Mouse (Mus musculus) MN1 (cell line): ENCODE data around the gene Chd9.

Experiments
- DNase-seq: peaks from one replicate; pipeline ENCODE4 v3.0.0-alpha.2; 2016; ENCODE audit warnings: low spot score

Gene Chd9

DNA sequence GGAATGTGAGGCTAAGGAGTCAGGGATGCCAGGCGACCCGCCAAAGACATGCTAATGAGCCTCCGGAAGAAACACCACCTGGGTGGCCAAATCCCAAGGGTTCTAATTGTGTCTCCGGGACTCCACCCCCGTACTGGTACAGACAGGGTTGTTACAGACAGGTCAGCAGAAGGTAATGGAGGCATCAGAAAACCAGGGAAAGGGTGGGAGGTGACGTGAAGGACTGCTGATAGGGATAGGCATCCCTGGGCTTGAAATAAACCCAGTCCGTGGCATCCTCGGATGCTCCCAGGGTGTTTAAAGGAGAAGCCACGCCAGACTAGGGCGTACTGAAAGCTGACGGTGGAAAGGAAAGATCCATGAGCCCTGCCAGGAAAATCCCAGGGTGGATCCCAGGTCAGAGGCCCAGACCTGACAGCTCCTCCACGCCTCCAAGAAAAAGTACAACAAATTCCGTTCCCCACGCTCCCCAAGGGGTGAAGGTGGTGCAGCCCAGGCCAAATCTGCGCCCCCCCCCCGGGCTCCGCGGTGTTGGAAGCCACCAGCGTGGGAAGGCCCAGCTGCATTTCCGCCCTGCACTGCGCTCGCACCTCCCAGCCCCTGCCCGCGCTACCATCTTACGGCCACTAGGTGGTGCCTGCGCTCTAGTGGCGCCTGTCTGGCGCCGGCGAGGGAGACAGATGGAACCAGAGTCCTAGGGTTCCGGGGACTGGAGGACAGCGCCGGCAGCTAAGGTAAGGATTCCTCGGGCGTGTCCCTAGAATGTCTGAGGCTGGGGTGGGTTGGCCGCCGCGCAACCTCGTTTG, at the start of gene Chd9:
Chd9 (plus strand) TSS at position 172 of the 806 bp plus-strand sequence.
- DNase-seq: peak; percentile 96

DNA sequence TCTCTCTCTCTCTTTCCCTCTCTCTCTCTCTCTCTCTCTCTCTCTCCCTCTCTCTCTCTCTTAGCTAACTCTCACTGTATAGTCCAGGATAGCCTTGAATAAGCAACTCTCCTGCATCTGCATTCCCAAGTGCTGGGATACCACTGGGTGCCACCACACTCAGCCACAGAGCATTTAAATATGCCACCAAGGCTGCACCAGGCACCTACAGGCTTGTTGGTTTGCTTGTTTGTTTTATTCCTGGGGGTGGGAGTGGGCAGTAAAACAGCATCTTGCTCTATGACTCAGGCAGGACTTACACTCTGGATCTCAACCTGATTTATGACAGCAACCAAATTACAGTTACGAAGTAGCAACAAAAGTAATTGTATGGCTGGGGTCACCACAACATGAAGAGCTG, 36.5 kb upstream of the Chd9 start:
- DNase-seq: no peak

DNA sequence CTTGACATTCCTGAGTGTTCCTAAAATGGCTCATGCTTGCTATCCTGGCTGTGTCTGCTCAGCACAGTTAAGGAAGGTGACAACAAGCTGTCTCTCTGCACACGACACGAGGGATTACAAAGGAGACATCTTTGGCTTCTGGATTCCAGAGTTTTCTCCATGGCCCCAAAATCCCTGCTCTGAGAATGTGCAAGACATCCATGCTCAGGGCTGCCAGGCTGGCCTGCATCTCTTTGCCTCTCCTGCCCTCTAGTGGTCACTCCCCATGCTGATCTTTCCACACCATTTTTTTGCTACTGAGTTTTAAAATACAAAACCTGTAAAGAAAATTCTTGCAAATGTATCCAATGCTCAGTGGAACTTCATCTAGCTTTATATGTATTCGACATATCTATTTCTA, 34.4 kb upstream of the Chd9 start:
- DNase-seq: peak; percentile 76

DNA sequence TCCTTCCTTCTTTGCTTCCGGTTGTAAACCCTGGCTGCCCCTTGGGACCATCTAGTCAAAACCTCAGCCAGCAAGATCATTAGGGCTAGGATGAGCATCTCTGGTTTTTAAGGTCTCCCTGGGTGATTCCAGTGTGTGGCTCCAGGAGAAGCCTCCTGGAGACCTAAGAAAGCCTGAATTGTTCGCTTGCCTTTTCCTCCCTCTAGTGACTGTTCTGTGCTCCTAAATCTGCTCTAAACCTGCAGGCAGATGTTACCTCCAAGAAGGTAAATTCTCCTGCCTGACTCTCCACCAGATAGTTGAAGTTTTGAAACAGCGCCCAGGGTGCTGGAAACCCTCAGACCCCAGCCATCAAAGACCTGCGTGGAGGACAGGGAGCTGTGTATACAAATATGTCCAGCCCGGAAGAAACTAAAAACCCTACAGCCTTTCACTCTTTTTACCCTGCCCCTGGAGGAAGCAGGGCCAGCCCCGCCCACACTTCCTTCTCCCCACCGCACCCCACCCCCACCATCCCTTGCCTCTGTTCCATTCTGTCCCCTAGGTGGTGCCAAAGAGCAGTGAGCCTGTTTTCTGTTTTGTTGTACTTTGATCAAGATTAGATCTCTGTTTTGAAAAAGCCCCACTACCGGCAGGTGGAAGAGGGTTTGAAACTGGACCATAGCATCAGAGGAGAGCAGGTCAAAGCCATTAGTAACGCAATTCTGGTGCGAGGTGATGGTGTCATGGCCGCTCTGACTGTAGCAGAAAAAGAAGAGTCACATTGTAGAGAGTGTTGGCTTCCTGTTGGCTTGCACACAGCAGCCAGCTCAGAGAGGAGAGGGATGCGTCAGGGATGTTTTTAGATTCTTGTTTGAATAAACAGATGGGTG, 32.9 kb upstream of the Chd9 start:
- DNase-seq: peak; percentile 71

GRCm38 (mm10) chr8:90799473-90799872, 28.7 kb upstream of the Chd9 start:
- DNase-seq: no peak

- no peak for DNase-seq
Observed at GRCm38 (mm10) chr8:90813602-90814320, 14.4 kb upstream of the Chd9 start.

GRCm38 (mm10) chr8:90816061-90816882, 11.9 kb upstream of the Chd9 start:
- no peak for DNase-seq

- no peak for DNase-seq
Observed at GRCm38 (mm10) chr8:90817293-90817692, 10.9 kb upstream of the Chd9 start, which contains the start of gene Gm19935. Gm19935 (minus strand) TSS chr8:90817393.

DNA sequence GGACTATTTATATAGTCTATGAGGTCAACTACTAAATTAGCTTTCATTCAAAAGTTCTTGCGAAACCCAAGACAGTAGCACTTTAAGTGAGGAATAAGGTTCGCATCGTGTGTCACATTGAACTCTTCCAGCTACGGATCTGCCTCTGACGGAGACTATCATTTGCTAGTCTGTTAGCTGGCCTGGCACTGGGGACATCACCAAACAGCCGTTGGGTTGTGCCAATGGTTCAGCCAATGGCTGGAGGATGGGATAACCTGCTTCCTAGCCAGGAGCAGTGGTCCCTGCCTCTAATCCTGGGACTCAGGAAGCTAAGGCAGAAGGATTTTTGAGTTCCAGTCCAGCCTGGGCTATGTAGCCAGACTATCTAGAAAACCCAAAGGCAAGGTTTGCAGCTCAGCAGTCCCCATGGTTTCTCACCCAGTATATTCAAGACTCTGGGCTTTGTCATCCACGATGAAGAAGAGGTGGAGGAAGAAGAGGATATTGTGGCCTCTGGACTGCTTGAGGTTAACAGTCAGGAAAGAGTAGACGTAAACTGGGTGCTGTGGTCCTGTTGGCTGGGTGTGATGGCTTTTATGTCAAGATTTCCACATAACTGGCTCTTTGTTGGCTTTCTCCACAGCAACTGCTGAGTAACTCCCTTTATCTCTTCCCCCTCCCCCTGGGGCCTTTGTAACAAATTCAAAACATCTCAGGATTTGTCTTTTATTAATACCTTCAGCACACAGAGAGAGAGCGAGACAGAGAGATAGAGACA, 8.4 kb upstream of the Chd9 start:
- no peak for DNase-seq

DNA sequence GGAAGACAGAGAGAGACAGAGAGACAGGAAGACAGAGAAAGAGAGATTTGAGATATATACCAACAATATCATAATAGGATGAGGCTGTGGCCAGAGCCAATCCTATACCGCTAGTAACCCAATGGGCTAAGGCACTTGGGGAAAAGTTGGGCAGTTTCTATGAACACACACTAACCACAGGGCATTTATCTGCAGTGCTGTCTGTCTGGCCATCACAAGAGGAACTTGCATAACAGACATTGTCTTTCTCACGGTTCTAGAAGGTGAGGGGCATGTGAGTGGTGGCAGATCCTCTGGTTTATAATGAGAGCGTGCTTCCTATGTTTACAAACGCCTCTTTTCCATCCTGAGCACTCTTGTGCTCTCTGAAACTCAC, 7.8 kb upstream of the Chd9 start:
- DNase-seq: no peak

GRCm38 (mm10) chr8:90822443-90822842, 5.7 kb upstream of the Chd9 start:
- peak; percentile 56 for DNase-seq

DNA sequence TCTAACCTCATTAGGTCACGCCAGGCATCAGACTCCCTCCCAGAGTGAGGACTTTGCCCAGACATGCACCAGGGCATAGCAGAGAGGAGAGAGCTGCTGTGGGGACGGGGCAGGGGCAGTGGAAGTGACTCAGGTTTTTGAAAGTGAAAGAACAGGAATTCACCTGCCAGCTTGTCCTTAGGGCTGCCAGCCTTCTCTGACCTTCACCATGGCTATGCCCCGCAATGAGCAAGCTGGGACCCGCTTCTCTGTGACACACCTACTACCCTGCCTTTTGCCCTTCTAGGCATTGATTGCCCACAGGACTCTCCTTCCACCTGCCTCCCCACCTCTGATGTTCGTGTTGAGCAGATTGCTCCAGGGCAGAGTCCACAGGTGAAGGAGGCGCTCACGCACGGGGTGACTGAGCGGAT, 2.7 kb upstream of the Chd9 start:
- no peak for DNase-seq

- peak; percentile 38 for DNase-seq
Observed at GRCm38 (mm10) chr8:90828987-90829740, 1.0 kb downstream of the Chd9 start.

- DNase-seq: no peak
Observed at GRCm38 (mm10) chr8:90829825-90830224, 1.7 kb downstream of the Chd9 start.

- no peak for DNase-seq
Observed at GRCm38 (mm10) chr8:90830980-90831379, 2.8 kb downstream of the Chd9 start.

GRCm38 (mm10) chr8:90832576-90833289, 4.6 kb downstream of the Chd9 start:
- DNase-seq: no peak

GRCm38 (mm10) chr8:90833628-90834320, 5.6 kb downstream of the Chd9 start:
- no peak for DNase-seq

DNA sequence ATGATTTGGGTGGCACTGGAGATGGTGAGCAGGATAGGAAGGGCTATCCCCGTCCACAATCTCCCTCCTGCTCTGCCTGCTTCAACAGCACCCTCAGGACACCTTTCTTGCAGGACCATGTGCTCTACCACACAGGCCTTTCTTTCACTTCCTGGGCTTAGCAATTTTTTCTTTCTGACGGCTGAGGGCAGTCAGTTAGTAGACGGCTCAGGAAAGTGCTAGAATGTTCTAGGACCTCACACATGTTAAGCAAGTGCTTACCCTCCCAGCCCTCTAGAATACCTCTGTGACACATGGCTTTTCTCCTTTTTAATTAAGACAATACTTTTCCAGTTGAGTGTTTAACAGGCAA, 6.1 kb downstream of the Chd9 start:
- no peak for DNase-seq

- no peak for DNase-seq
Observed at GRCm38 (mm10) chr8:90837440-90837839, 9.3 kb downstream of the Chd9 start.
